Mouse (Mus musculus) heart, adult 2 months (tissue): ENCODE measurements at regions not wholly inside any gene's neighbourhood (a gene's known extent, or its start where the extent isn't known, plus 50 kb on each side); places are given as distances from the start of the nearest gene placed in this dataset.

Experiments
- DNase-seq, 2 experiments: peaks; one replicate each; pipeline ENCODE4 v3.0.0; 2021
- H3K27ac ChIP-seq: fragments of 200-600 bp; 2 replicates; pipeline ENCODE4 v1.8.1; 2022
- H3K27me3 ChIP-seq: fragments of 200-500 bp; 2 replicates; pipeline ENCODE4 v1.6.1; 2012; ENCODE audit warnings: mild to moderate bottlenecking, low read length, inconsistent platforms, mixed read lengths; ENCODE audit not compliant: control insufficient read depth, insufficient read depth
- H3K36me3 ChIP-seq: fragments of 200-500 bp; 2 replicates; pipeline ENCODE4 v1.6.1; 2012; ENCODE audit warnings: low read length, inconsistent platforms; ENCODE audit not compliant: control insufficient read depth, insufficient read depth
- H3K4me1 ChIP-seq: fragments of 200-500 bp; 2 replicates; pipeline ENCODE4 v1.6.1; 2011; ENCODE audit warnings: low read length; ENCODE audit not compliant: control insufficient read depth, insufficient read depth
- H3K4me3 ChIP-seq: fragments of 200-600 bp; 2 replicates; pipeline ENCODE4 v1.8.1; 2022
- H3K79me2 ChIP-seq: fragments of 200-500 bp; replicated peaks from 2 replicates; pipeline ENCODE4 v1.6.1; 2012; ENCODE audit warnings: mild to moderate bottlenecking, inconsistent platforms, low read length, moderate library complexity, mixed read lengths; ENCODE audit not compliant: control insufficient read depth, insufficient read depth
- H3K9ac ChIP-seq: fragments of 200-500 bp; 2 replicates; pipeline ENCODE4 v1.6.1; 2012; ENCODE audit warnings: low read depth, mild to moderate bottlenecking, control low read depth, inconsistent platforms, low read length, mixed read lengths
- CTCF ChIP-seq: fragments of 200-600 bp; IDR thresholded peaks from 2 replicates; pipeline ENCODE4 v1.8.1; 2022; ENCODE audit warnings: antibody characterized with exemption, mild to moderate bottlenecking, moderate library complexity
- EP300 ChIP-seq: fragments of 200-500 bp; IDR thresholded peaks from 2 replicates; pipeline ENCODE4 v1.6.1; 2011; ENCODE audit warnings: low read depth, low read length, control low read depth; ENCODE audit not compliant: insufficient read depth
- POLR2A ChIP-seq: fragments of 200-500 bp; IDR thresholded peaks from 2 replicates; pipeline ENCODE4 v1.6.1; 2011; ENCODE audit warnings: mild to moderate bottlenecking, low read depth, low read length, control low read depth; ENCODE audit not compliant: insufficient read depth
- WGBS: fragments of 180-500 bp; shearing (Covaris S2); methylation state at CpG from one replicate; pipeline ENCODE4 v1.1.7; 2018; 5-methylcytosine and 5-hydroxymethylcytosine counted together
- intact Hi-C: fragments of 180-260 bp; cut with DNase I; formaldehyde crosslinking; loops from one replicate; pipeline ENCODE4 v1.15.1; 2025

GRCm38 (mm10) chr13:110725821-110726220 is 331.0 kb downstream of the Plk2 start:
- Histone ChIP-seq H3K4me1 (no peaks in the 10 kb centered on the region), H3K27ac (no peak overlapping the region), H3K9ac (no peak overlapping the region), H3K36me3 (no peaks in the 10 kb centered on the region), H3K27me3 (no peaks in the 10 kb centered on the region), H3K79me2 (no peaks in the 10 kb centered on the region), H3K4me3 (no peak overlapping the region)
- WGBS = 52% methylated on average over 3 of the region's 3 CpGs
- DNase-seq = no peak
- intact Hi-C loops = no loop called here
- TF ChIP-seq CTCF = no peak
- TF ChIP-seq POLR2A = no peak
- TF ChIP-seq EP300 = no peak

- TF ChIP-seq CTCF (no peak), POLR2A (no peak), EP300 (no peak)
- no peak overlapping the region for H3K27ac ChIP-seq
- H3K36me3 ChIP-seq = no peaks in the 10 kb centered on the region
- no peaks in the 10 kb centered on the region for H3K79me2 ChIP-seq
- no peak overlapping the region for H3K4me3 ChIP-seq
- intact Hi-C loops = no loop called here
- H3K9ac ChIP-seq = no peak overlapping the region
- no peak for DNase-seq
- WGBS = 46% methylated on average over 5 of the region's 5 CpGs
- H3K27me3 ChIP-seq = no peaks in the 10 kb centered on the region
- H3K4me1 ChIP-seq = no peaks in the 10 kb centered on the region
Observed at GRCm38 (mm10) chr13:110735511-110735910, 340.7 kb downstream of the Plk2 start.

- no peak for DNase-seq
- Histone ChIP-seq H3K79me2 (no peaks in the 10 kb centered on the region), H3K4me3 (no peak overlapping the region), H3K36me3 (no peaks in the 10 kb centered on the region), H3K27ac (no peak overlapping the region), H3K27me3 (no peaks in the 10 kb centered on the region), H3K4me1 (no peaks in the 10 kb centered on the region), H3K9ac (no peak overlapping the region)
- intact Hi-C loops = no loop called here
- TF ChIP-seq EP300 = no peak
- TF ChIP-seq POLR2A = no peak
- 70% methylated on average over 11 of the region's 11 CpGs for WGBS
Observed at GRCm38 (mm10) chr13:110741576-110742206, 346.8 kb downstream of the Plk2 start.

- Histone ChIP-seq H3K79me2 (no peaks in the 10 kb centered on the region), H3K4me1 (peaks cover 5% of the 10 kb centered on the region), H3K4me3 (no peak overlapping the region), H3K27me3 (no peaks in the 10 kb centered on the region), H3K36me3 (no peaks in the 10 kb centered on the region), H3K27ac (peak overlapping the region; percentile 40), H3K9ac (no peak overlapping the region)
- 16% methylated on average over 6 of the region's 6 CpGs for WGBS
- intact Hi-C loops = loop anchor here (1.0 to 5.0 kb wide), 5 partner anchors 50 to 352 kb away; partner anchors contain the start of gene Plk2
- DNase-seq = peak; percentile 39 to 67
- TF ChIP-seq POLR2A = peak; percentile 56; the same call in 1 of the 2 replicates
- no peak for TF ChIP-seq CTCF
- TF ChIP-seq EP300 = no peak
Observed at GRCm38 (mm10) chr13:110747223-110747868, 352.5 kb downstream of the Plk2 start.

- no peak overlapping the region for H3K4me3 ChIP-seq
- intact Hi-C loops = no loop called here
- DNase-seq = no peak
- H3K9ac ChIP-seq = no peak overlapping the region
- no peaks in the 10 kb centered on the region for H3K79me2 ChIP-seq
- no peaks in the 10 kb centered on the region for H3K36me3 ChIP-seq
- TF ChIP-seq EP300 = no peak
- no peak for TF ChIP-seq POLR2A
- TF ChIP-seq CTCF = no peak
- no peaks in the 10 kb centered on the region; the same call in none of the 2 replicates for H3K4me1 ChIP-seq
- H3K27ac ChIP-seq = no peak overlapping the region
- H3K27me3 ChIP-seq = no peaks in the 10 kb centered on the region
- WGBS = 93% methylated on average over 4 of the region's 4 CpGs
Observed at GRCm38 (mm10) chr13:110752746-110753145, 357.9 kb downstream of the Plk2 start.

- Histone ChIP-seq H3K4me3 (no peak overlapping the region), H3K9ac (no peak overlapping the region), H3K27me3 (no peaks in the 10 kb centered on the region), H3K79me2 (no peaks in the 10 kb centered on the region), H3K4me1 (no peaks in the 10 kb centered on the region; the same call in none of the 2 replicates), H3K36me3 (no peaks in the 10 kb centered on the region), H3K27ac (no peak overlapping the region)
- intact Hi-C loops = no loop called here
- peak in 1 of 2 experiments; percentile 8 for DNase-seq
- 71% methylated on average over 9 of the region's 9 CpGs for WGBS
- TF ChIP-seq POLR2A = no peak
Observed at GRCm38 (mm10) chr13:110754548-110754947, 359.7 kb downstream of the Plk2 start.
